Mouse (Mus musculus): ENCODE data around the gene Zp2.

Zp2 gene

GRCm38 (mm10) chr7:120142743-120143142, 2.3 kb downstream of the Zp2 start:
- no peak for DNase-seq (ENCODE audit: low spot score)

GRCm38 (mm10) chr7:120128951-120129350, 16.1 kb downstream of the Zp2 start:
- DNase-seq (ENCODE audit: low spot score): no peak

GRCm38 (mm10) chr7:120127686-120128059, 17.4 kb downstream of the Zp2 start:
- peak; percentile 49 for DNase-seq (ENCODE audit: low spot score)

- DNase-seq (ENCODE audit: low spot score): peak; percentile 57
Observed at GRCm38 (mm10) chr7:120126976-120127685, 18.0 kb downstream of the Zp2 start.

- peak; percentile 83 for DNase-seq (ENCODE audit: low spot score)
Observed at GRCm38 (mm10) chr7:120124844-120125243, 20.2 kb downstream of the Zp2 start.

GRCm38 (mm10) chr7:120123776-120124175, 21.3 kb downstream of the Zp2 start:
- no peak for DNase-seq (ENCODE audit: low spot score)

GRCm38 (mm10) chr7:120117529-120117928, 27.6 kb downstream of the Zp2 start:
- DNase-seq (ENCODE audit: low spot score): no peak

GRCm38 (mm10) chr7:120116976-120117375, 28.1 kb downstream of the Zp2 start:
- DNase-seq (ENCODE audit: low spot score): no peak

- DNase-seq (ENCODE audit: low spot score): no peak
Observed at GRCm38 (mm10) chr7:120109676-120110075, 35.4 kb downstream of the Zp2 start.

GRCm38 (mm10) chr7:120106356-120106755, 38.7 kb downstream of the Zp2 start:
- no peak for DNase-seq (ENCODE audit: low spot score)

GRCm38 (mm10) chr7:120104975-120105374, 40.1 kb downstream of the Zp2 start:
- DNase-seq (ENCODE audit: low spot score): peak; percentile 43

- DNase-seq (ENCODE audit: low spot score): peak; percentile 41
Observed at GRCm38 (mm10) chr7:120103019-120103567, 42.0 kb downstream of the Zp2 start.

GRCm38 (mm10) chr7:120102164-120102972, 42.7 kb downstream of the Zp2 start, which contains the start of gene Tmem159:
TSS of gene Tmem159 (plus strand) at chr7:120102353.
- peak; percentile 87 for DNase-seq (ENCODE audit: low spot score)

- peak; percentile 86 for DNase-seq (ENCODE audit: low spot score)
Observed at GRCm38 (mm10) chr7:120098403-120098802, 46.7 kb downstream of the Zp2 start.

GRCm38 (mm10) chr7:120097845-120098244, 47.2 kb downstream of the Zp2 start:
- peak; percentile 83 for DNase-seq (ENCODE audit: low spot score)

- no peak for DNase-seq (ENCODE audit: low spot score)
Observed at GRCm38 (mm10) chr7:120095180-120095579, 49.9 kb downstream of the Zp2 start, which contains the start of gene Dnah3. TSS of gene Dnah3 (minus strand) at chr7:120095280.

GRCm38 (mm10) chr7:120094216-120094615, 50.9 kb downstream of the Zp2 start:
- DNase-seq (ENCODE audit: low spot score): no peak

- peak; percentile 9 for DNase-seq (ENCODE audit: low spot score)
Observed at GRCm38 (mm10) chr7:120093033-120093432, 52.1 kb downstream of the Zp2 start.

- DNase-seq (ENCODE audit: low spot score): no peak
Observed at GRCm38 (mm10) chr7:120080177-120080576, 64.9 kb downstream of the Zp2 start.
